Mouse (Mus musculus): ENCODE results near the gene Pax6.

The Pax6 gene

DNA sequence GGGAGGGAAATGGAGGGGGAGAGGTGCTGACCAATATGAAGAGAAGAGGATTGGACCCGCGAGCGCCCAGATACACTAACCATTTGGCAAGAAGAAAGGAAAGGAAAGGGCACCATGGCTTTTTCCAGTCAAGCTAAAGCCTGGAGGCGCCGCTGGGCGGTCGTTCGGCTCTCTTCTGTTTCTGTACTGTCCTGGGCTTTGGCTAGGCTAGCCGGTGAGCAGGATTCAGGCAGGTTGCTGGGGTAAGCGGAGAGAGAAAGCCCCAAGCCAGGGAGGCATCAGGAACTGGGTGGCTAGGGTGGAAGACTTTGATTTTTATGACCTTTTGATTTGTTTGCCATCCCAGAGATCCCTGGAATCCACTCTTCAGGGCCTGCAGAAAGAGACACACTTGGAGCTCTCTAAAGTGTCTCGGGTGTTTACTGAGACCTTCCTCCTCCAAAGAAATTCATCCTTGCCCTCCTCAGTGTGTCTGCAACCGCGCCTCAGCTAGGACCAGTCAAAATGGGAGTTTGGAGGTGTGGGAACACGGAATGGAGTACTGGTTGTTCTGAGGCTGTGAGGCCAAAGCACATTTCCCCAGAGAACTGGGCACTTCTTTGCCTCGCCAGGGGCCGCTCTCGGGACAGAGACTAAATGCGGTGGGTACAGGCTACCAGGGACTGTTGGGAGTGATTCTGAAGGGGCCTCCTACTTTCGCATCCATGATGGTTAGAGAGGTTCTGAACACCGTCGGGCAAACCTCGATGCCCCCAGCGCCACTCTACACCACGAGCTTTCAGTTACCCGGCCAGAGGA is 3.3 kb downstream of the Pax6 start:
- peak; percentile 72 to 77 for DNase-seq

DNA sequence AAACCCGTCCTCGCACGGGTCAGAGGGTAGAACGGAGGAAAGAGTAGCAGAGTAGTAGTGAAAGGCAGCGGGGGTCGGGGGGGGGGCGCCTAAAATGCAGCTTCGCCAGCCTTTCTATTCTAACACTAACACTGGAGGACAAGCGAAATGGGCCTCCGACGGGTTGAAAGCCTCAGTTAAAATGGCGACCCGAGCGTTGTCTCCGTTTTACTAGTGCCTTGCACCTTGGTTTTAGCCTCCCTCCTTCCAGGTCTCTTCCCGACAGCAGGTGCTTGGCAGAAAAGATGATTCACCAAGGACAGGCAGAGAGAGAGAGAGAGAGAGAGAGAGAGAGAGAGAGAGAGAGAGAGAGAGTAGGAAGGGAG is 3.9 kb downstream of the Pax6 start:
- DNase-seq = peak; percentile 67 to 70

- DNase-seq = peak; percentile 54 to 57
Observed at GRCm38 (mm10) chr2:105673054-105673453, 4.4 kb downstream of the Pax6 start.

DNA sequence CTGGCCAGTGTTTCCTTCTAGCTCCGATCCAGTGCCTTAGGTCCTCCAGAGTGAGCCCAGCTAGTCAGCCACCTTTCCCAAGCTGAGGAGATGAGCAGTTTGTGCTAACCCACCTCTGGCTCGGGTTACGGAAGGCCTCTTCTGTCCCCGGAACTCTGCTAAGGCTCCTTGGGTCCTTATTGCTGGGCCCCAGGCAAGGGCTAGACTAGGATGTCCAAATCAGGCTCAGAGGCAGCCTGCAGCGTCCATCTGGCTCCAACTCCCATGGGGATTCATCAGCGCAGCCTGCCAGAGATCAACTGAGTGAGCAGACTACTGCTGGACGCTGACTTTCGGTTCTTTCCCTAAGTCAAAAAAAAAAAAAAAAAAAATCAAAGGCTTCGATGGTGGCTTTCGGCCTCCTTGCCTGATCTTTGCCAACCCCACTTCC is 4.9 kb downstream of the Pax6 start:
- DNase-seq = peak; percentile 82 to 86

DNA sequence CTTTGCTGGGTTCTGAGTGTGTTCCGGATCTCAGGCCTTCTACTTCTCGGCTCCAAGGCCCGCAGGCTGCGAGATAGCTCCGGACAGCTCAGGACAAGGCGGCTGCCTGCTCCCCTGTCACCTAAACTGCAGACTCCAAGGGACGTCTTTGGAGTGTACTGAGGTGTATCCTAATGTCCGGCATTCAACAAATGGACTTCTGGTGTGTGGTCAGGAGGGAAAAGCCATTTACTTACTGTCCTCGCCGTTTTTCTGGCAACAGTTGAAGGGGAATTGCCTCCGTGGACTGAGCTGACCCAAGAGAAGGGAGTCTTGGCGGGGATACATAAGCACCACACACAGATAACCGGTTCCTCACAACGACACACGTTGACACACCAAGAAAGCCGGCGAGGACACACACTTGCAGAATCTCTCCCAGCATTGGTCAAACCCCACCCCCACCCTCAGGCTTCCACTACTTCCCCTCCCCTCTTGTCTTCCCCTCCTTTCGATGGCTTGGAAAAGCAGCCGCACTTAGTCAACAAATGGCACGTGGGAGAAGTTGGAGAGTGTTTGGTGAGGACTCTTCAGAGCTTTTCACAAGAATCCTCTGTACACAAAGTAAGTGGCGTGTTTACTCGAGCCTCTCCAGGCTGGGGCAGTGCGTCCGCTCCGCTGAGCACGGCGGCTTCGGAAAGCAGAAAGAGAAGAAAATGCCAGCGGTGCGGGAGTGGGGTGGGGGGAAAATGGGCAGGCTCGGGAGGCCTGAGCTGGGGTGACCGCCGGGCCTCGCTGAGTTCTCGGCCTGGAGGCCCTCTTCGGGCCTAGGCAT is 5.6 kb downstream of the Pax6 start:
- DNase-seq = peak; percentile 68 to 80

DNA sequence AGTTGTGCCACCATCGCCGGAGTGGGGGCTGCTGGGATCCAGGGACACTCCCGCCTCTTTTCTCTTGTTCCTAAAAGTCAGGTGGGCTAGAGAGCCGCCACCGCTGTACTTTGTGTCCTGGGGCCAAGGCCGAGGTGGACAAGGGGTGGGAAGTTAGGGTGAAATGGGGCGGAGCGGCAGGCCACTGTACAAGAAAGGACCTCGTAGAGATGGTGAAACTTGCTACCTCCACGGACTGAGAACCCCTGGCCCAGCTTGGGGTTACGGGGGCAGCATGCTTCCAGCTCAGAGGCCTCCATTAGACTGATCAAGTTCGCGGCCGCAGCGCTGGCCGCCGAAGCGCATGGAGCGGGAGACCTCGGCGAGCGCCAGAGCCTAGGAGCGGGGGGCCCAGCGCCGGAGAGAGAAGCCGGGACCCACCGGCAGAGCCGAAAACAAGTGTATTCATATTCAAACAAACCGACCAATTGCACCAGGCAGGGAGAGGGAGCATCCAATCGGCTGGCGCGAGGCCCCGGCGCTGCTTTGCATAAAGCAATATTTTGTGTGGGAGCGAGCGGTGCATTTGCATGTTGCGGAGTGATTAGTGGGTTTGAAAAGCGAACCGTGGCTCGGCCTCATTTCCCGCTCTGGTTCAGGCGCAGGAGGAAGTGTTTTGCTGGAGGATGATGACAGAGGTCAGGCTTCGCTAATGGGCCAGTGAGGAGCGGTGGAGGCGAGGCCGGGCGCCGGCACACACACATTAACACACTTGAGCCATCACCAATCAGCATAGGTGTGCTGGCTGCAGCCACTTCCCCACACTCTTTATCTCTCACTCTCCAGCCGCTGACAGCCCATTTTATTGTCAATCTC is 6.4 kb downstream of the Pax6 start:
- DNase-seq = peak; percentile 93 to 94

- no peak for DNase-seq
Observed at GRCm38 (mm10) chr2:105675730-105676079, 7.0 kb downstream of the Pax6 start.

- DNase-seq = peak; percentile 76 to 78
Observed at GRCm38 (mm10) chr2:105676080-105676908, 7.6 kb downstream of the Pax6 start.

DNA sequence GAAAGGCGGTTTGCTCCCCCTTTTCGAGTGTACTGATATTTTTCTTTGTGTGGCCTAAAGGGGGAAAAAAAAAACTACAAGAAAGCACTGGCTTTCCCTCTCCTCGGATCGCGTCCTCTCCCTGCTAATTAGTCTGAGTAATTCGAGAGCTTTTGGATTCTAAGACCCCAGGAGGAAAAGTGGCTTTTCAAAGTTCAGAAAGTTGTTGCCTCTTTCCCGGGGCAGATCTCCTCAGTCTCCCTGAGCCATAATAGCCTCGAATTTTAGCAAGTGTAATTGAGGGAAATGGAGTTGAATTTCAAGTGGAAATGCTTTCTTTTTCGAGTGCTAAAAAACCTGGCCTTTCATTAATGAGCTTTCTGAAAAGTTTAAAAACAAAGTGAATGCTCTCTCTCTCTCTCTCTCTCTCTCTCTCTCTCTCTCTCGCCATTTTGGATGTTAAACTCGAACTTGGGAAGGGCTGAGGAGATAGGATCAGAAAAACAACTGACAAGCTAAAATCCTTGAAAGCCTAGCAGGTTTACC is 8.3 kb downstream of the Pax6 start:
- DNase-seq = no peak

- peak; percentile 51 to 70 for DNase-seq
Observed at GRCm38 (mm10) chr2:105677434-105678105, 8.9 kb downstream of the Pax6 start.

GRCm38 (mm10) chr2:105678306-105678705 is 9.6 kb downstream of the Pax6 start:
- DNase-seq = no peak

GRCm38 (mm10) chr2:105678880-105679321 is 10.2 kb downstream of the Pax6 start:
- peak; percentile 38 to 60 for DNase-seq

- DNase-seq = peak; percentile 39 to 48
Observed at GRCm38 (mm10) chr2:105679331-105679730, 10.6 kb downstream of the Pax6 start.

DNA sequence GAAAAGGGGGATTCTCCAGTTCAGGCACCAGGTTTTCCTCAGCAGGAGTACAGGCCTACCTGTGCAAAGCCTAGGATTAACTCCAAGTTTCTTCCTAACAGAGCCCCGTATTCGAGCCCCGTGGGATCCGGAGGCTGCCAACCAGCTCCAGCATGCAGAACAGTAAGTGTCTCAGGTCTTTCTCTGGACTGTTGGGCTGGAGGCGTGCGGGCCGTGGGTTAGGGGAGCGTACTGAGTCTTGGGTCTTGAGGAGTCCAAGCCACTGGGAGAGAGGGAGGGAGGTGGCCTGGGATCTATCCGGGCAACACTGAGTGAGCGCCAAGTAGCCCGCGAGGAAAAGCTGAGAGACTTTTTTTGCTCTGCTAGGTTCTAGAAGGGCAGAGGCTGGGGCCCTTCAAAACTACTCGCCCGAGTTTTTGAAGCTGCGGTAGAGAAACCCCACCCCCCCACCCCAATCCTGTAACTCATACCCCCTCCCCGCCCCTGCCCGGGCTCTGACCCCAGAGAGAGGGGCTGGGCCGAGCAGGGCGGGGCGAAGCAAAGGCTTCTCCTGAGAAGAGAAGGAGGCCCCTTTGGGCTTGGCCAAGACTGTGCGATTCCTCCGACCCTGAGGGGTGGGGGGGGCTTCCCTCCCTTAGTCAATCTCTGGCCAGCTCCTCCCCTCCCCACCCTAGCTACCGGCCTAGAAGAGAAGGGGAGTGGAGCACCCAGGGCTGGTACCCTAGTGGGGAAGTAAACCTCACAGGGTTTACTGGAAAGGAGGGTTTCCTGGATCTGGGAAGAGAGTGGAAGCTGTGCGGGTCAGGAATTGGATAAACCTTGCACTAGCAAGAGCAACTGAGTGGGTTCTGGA is 11.7 kb downstream of the Pax6 start:
- peak; percentile 68 to 78 for DNase-seq

GRCm38 (mm10) chr2:105680999-105681710 is 12.5 kb downstream of the Pax6 start:
- DNase-seq = peak; percentile 73 to 84

GRCm38 (mm10) chr2:105682011-105682501 is 13.4 kb downstream of the Pax6 start:
- DNase-seq = peak; percentile 86 to 87

GRCm38 (mm10) chr2:105682634-105683351 is 14.1 kb downstream of the Pax6 start:
- DNase-seq = peak; percentile 76 to 78

- peak; percentile 80 to 81 for DNase-seq
Observed at GRCm38 (mm10) chr2:105683771-105684410, 15.2 kb downstream of the Pax6 start.
